Mouse (Mus musculus) adrenal gland, adult (tissue): ENCODE data around the gene Isl2.
A peak's percentile ranks its signal among the peaks of the same experiment; 100 is the strongest.

ENCODE experiments used
- DNase-seq, 2 experiments: peaks; one replicate each; pipeline ENCODE4 v3.0.0; 2022 to 2023; ENCODE audit warnings: low spot score in 1 of 2; ENCODE audit not compliant: inconsistent age in 2 of 2

The Isl2 gene

GRCm38 (mm10) chr9:55538377-55538776, at the start of gene Isl2:
Gene Isl2, plus strand, starts transcription at chr9:55538672.
- no peak for DNase-seq

DNA sequence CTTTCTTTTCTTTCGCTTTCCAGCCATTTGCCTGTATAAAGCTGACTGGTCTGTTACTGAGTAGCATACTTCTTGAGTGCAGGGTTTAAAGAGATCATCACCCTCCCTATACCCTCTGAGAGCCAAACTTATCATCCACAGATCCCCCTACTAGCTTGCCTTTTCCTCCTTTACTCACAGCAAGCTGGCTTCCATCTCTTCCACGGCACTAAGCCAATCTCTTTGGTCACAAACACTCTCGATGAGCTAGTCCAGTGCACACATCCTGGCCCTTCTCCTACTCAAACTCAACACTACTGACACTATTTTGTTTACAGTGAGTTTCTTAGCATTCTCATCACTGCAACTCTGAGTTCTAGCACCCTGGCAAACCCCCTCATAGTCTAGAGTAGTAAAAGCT, 30.6 kb upstream of the Isl2 start:
- no peak for DNase-seq

GRCm38 (mm10) chr9:55508701-55509100, 29.8 kb upstream of the Isl2 start:
- DNase-seq = peak in 1 of 2 experiments; percentile 56

- DNase-seq = no peak
Measured at GRCm38 (mm10) chr9:55509731-55510130, 28.7 kb upstream of the Isl2 start.

DNA sequence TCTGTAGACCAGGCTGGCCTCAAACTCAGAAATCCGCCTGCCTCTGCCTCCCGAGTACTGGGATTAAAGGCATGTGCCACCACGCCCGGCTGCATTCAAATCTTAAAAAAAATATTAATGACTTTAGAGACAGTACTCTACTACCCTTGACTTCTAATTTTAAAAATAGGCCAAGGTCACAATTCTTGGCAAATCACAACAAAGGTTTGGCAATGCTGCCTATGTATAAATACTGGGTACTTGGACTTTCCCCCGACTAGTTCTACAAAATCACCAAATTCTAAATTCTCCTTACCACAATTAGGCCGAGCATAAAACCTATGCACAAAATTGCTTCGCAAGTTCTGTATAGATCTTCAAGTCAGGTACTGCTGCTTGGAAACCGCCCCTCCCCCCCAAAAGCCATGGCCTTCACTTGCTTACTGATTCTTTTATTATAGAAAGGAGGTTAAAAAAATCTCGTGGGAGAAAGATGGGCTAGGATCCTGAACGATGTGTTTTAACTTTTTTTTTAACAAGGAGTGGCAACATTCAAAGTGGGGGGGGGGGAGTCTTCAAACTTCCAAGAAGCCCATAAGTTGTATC, 27.7 kb upstream of the Isl2 start:
- peak; percentile 14 to 77 for DNase-seq

DNA sequence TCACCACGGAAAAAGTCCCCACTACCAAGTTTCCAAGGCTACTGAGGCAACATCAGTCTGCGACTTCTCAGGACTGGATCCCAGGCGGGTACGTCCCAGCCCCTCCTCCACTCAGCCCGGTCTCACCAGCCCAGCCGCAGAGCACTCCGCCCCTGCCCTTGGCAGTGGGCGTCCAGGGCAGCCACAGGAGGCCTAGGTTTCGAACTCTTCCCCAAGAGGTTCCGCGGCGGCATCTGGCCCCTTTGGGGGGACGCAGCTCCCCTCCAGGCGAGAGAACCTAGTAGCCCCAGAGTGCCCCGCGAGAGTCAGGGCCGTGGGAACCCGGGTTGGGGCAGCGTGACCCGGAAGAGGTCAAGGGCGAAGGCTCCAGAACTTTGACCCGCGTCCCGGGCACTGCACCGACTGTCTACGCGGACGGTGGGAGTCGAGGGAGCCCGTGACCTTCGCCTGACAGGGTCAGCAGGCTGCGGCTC, 26.9 kb upstream of the Isl2 start:
- DNase-seq = peak in 1 of 2 experiments; percentile 69

DNA sequence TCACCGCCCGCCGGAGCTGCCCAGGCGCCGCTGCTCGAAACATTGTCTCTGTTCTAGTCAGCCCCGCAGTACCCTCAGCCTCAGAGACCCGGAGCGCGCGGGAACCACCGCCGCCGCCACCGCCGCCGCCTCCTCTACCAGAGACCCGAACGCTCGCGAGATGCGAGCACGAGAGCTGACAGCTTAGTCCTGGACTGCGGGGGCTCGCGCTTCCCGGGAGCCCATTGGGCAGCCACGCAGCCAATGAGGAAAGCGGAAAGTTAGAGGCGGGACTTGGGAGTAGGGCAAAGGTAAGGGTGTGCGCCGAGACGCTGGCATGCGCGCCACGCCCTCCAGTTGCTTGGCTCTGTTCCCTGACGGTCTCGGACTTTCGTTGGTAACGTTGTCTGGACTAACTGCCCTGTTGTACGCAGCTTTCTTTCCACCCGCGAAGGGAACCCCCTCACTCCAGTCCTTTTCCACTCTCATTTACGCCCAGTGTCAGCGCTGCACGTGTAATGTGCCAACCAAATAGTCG, 26.4 kb upstream of the Isl2 start, which contains the start of gene Etfa:
Etfa (minus strand) TSS at position 217 of the 517 bp plus-strand sequence.
- DNase-seq = peak; percentile 97 to 98

DNA sequence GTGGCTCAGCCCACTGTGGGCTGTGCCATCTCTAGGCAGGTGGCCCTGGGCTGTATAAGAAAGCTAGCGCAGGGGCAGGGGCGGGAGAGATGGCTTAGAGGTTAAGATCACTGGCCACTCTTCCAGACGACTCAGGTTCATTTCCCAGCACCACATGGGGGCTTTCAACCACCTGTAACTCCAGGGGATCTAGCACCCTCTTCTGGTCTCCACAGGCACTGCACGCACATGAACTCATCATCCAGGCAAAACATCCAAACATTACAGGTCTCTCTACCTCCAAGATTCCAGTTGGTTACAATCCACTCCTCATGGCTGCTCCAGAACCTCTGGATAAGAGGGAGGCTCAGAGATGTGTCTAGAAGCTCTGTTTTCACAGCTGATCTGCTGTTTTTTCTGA, 12.8 kb upstream of the Isl2 start:
- peak in 1 of 2 experiments; percentile 49 for DNase-seq

DNA sequence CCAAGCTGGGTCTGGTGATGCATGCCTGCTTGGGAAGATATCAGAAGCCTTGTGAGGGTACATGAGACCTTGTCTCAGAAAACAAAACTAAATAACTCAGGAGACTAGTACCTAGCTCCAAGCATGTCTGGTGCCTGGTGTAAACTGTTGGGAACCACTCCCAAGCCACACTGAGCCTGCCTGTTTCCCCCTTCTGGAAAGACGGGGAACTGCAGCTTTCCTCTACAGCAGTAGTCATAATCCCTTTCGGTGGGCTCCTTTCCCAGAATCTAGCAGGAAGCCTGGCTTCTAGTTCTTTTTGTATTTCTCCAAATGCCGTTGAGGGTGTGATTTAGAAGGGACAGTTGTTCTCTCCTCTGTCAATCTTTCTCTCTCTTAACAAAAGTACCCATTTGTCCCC, 2.6 kb upstream of the Isl2 start:
- peak; percentile 47 to 79 for DNase-seq

DNA sequence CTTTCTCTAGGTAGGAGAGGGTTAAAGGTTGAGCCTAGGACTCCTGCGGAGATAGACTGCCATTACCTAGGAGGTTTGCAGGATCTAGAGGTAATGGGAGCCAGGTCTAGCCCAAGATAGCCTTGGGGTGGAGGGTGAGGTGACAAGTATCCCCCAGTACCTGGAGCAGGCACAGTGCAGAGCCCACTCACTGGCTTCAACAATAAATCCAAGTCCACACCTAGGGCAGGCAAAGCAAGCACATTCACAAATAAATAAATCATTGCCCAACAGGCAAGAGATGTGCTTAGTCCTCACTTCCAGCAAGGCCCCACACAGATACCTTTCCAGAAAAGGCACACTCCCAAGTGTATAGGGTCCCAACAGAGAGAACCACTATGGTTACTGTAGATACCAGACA, 534 bp downstream of the Isl2 start:
- no peak for DNase-seq

DNA sequence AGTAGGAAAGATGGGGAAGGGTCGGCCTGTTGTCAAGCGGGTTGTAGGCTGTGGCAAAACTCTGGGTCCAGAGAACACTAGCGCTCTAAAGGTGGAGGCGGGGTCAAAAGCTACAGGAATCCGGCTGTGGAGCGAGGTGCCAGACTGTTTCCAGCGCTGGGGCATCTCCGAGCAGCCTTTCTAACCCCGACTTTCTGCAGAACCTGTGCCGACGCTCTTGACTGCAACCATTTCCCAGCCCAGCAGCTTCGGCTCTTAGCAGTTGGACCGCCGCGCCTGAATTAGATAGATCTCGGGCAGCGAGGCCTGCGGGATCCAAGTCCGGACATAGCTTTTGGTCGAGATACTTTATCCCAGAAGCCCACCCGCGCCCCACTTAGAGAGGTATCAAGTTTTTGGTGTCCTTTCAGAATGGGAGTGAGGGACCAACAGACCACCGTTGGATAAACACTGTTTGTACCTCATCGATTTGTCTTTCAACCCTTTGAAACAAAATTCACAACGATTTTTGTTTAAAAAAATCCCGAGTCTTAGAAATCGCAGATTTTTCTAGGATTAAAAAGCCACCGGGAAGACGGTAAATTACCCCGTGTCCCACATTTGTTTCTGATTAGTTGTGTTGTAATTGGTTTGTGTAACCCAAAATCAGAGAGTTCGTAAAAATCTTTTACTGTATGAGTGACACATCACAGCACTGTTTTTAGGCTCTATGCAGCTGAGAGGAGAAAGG, 1.4 kb downstream of the Isl2 start:
- DNase-seq = peak in 1 of 2 experiments; percentile 53

- peak in 1 of 2 experiments; percentile 69 for DNase-seq
Measured at GRCm38 (mm10) chr9:55540391-55540770, 1.9 kb downstream of the Isl2 start.

DNA sequence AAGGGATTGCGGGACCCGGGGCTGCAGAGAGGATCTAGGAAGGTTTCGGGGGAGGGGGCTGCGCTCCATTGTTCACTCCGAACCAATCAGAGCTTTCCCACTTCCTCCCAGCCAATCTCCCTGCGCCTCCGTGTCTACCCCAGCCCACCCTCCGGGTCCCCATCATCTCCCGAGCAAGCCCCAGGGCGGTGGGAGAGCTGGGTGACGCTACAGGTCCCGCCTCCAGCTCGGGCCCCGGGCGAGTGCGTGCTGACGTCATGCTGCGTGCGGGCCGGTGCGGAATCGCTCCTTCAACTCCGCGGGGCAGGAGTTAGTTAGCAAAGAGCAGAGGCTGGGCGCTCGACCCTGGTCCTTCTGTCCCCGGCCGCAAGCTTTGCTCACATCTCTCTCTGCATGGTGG, 2.4 kb downstream of the Isl2 start:
- peak; percentile 27 to 68 for DNase-seq

- DNase-seq = peak; percentile 29 to 83
Measured at GRCm38 (mm10) chr9:55541681-55542365, 3.4 kb downstream of the Isl2 start.

- DNase-seq = peak in 1 of 2 experiments; percentile 49
Measured at GRCm38 (mm10) chr9:55542366-55543325, 4.2 kb downstream of the Isl2 start.

- DNase-seq = no peak
Measured at GRCm38 (mm10) chr9:55543336-55543702, 4.8 kb downstream of the Isl2 start.

DNA sequence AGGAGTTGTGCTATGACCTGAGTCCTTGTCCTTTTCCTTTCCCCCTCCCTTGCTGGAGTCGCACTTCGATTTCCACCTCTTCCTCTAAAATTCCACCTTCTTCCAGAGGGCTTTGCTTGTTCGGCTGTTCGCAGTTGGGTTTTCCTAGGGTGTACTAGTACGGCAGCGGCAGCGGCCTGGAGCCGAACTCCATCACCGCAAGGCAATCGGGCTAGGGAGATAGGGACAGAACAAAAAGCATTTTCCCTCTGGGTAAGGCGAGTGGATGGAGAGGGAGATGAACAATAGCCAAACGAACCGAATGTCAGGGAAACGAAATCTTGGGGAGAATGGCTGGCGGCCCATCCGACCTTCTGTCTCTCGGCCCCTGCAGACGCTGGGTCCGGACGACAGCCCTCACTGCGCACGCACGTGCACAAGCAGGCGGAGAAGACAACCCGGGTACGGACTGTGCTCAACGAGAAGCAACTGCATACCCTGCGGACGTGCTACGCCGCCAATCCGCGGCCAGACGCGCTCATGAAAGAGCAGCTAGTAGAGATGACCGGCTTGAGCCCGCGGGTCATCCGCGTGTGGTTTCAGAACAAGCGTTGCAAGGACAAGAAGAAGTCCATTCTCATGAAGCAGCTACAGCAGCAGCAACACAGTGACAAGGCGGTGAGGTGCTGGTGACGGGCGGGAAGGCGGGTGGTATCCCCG, 5.4 kb downstream of the Isl2 start:
- DNase-seq = peak; percentile 37 to 80

DNA sequence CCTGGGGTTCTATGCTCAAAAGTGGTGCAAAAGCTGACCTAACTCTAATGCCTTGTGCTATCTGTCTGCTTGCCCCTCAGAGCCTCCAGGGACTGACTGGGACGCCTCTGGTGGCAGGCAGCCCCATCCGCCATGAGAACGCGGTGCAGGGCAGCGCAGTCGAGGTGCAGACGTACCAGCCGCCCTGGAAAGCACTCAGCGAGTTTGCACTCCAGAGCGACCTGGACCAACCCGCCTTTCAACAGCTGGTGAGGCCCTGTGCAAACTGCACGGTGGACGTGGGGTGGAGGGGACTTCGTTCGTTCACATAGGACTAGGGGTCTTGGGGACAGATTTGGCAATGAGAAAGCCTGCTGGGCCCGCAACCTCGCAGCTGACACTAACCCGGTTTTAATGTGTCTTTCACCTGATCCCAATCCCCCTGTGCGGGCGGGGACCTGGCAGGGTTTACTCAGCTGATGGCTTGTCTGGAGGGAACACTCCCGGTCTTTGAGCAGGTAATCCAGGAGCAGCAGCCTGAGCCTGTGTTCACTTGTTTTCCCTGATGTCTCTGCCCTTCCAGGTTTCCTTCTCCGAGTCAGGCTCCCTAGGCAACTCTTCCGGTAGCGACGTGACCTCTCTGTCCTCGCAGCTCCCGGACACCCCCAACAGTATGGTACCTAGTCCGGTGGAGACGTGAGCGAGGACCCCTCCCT, 6.5 kb downstream of the Isl2 start:
- peak; percentile 29 to 79 for DNase-seq

GRCm38 (mm10) chr9:55545556-55546175, 7.2 kb downstream of the Isl2 start:
- peak; percentile 12 to 70 for DNase-seq
